Comparison of ENCODE assay signal across 7 mouse cellular contexts in genomic region chrX:144689859-144690181, GRCm38 (mm10). TPM values are rescaled to one million over a fixed set of nuclear protein-coding genes. Genes with fewer than 3 reads are reported as not detected.
DNase-seq lines count a peak whose midpoint lies in the region; ATAC-seq and TF ChIP-seq lines count a peak whose summit lies in the region.

No protein-coding gene starts in this region.

- intact Hi-C loops in left cerebral cortex, postnatal 4 days (cut with DNase I) = no loop called here
- intact Hi-C loops in left cerebral cortex, postnatal 10 days (cut with DNase I) = loop anchor here (10.0 kb wide), 1 partner anchor 615 kb away; no protein-coding TSS in a partner anchor

- 25% methylated on average over 7 of the region's 7 CpGs for WGBS in forebrain, embryonic 11.5 days
- WGBS in intestine, postnatal 0 days = 23% methylated on average over 7 of the region's 7 CpGs
- 22% methylated on average over 7 of the region's 7 CpGs for WGBS in neural tube, embryonic 12.5 days

- peak overlapping the region; percentile 53 for H3K4me2 ChIP-seq in forebrain, embryonic 11.5 days (ENCODE audit: low read depth, low read length, severe bottlenecking)
- 0 out of 2 replicates have a peak overlapping the region, but pooled peaks have one; percentile 62 for H3K4me2 ChIP-seq in intestine, postnatal 0 days (replicated peaks; ENCODE audit: low read depth)
- peak overlapping the region; percentile 72 for H3K4me2 ChIP-seq in neural tube, embryonic 12.5 days (replicated peaks)

- no peaks in the 10 kb centered on the region for H3K36me3 ChIP-seq in forebrain, embryonic 11.5 days (ENCODE audit: control insufficient read depth, insufficient read depth, low read length)
- no peaks in the 10 kb centered on the region for H3K36me3 ChIP-seq in intestine, postnatal 0 days (ENCODE audit: control insufficient read depth, insufficient read depth)
- no peaks in the 10 kb centered on the region for H3K36me3 ChIP-seq in neural tube, embryonic 12.5 days

- no peak overlapping the region for H3K27ac ChIP-seq in forebrain, embryonic 11.5 days (ENCODE audit: low read depth, low read length)
- H3K27ac ChIP-seq in intestine, postnatal 0 days (ENCODE audit: low read depth, low read length) = no peak overlapping the region
- no peak overlapping the region for H3K27ac ChIP-seq in neural tube, embryonic 12.5 days

- ATAC-seq in forebrain, embryonic 11.5 days (replicated peaks; ENCODE audit: low FRiP score) = no peak
- ATAC-seq in intestine, postnatal 0 days = no peak
- no peak for ATAC-seq in neural tube, embryonic 12.5 days (ENCODE audit: low FRiP score, low read depth)

- H3K4me3 ChIP-seq in forebrain, embryonic 11.5 days (ENCODE audit: low read depth, low read length) = no peak overlapping the region; the same call in 1 of the 2 replicates
- H3K4me3 ChIP-seq in intestine, postnatal 0 days (ENCODE audit: low read depth, low read length) = no peak overlapping the region; the same call in 1 of the 2 replicates
- H3K4me3 ChIP-seq in neural tube, embryonic 12.5 days = no peak overlapping the region

- H3K4me1 ChIP-seq in forebrain, embryonic 11.5 days (replicated peaks; ENCODE audit: control insufficient read depth, insufficient read depth, low read length) = no peaks in the 10 kb centered on the region
- H3K4me1 ChIP-seq in intestine, postnatal 0 days (replicated peaks; ENCODE audit: control insufficient read depth, insufficient read depth, low read length) = no peaks in the 10 kb centered on the region
- no peaks in the 10 kb centered on the region for H3K4me1 ChIP-seq in neural tube, embryonic 12.5 days

- TF ChIP-seq CTCF in intestine, postnatal 0 days (IDR thresholded peaks at IDR 0.05; ENCODE audit: low read depth) = no peak

- no peak overlapping the region for H3K9ac ChIP-seq in forebrain, embryonic 11.5 days (ENCODE audit: low read length)
- H3K9ac ChIP-seq in intestine, postnatal 0 days (ENCODE audit: low read depth, low read length) = no peak overlapping the region
- H3K9ac ChIP-seq in neural tube, embryonic 12.5 days = no peak overlapping the region

- H3K27me3 ChIP-seq in forebrain, embryonic 11.5 days (ENCODE audit: control insufficient read depth, insufficient read depth, low read length) = peaks cover 6% of the 10 kb centered on the region; the same call in 1 of the 2 replicates
- H3K27me3 ChIP-seq in intestine, postnatal 0 days (replicated peaks; ENCODE audit: control insufficient read depth, insufficient read depth, low read length) = 0 out of 2 replicates have a peak, but pooled peaks cover 4% of the 10 kb centered on the region
- H3K27me3 ChIP-seq in neural tube, embryonic 12.5 days (replicated peaks) = peaks cover 13% of the 10 kb centered on the region

- peak; percentile 0 for DNase-seq in left cerebral cortex, postnatal 4 days
- DNase-seq in left cerebral cortex, postnatal 10 days (ENCODE audit: extremely low spot score in 1 of 2, low spot score in 2 of 2) = no peak
- no peak for DNase-seq in forebrain, embryonic 11.5 days (ENCODE audit: low spot score)
- no peak for DNase-seq in thymus, postnatal 14 days
- no peak for DNase-seq in lung, postnatal 36 days

- no peaks in the 10 kb centered on the region for H3K9me3 ChIP-seq in forebrain, embryonic 11.5 days (ENCODE audit: control insufficient read depth, low read length)
- H3K9me3 ChIP-seq in intestine, postnatal 0 days (ENCODE audit: control insufficient read depth) = no peaks in the 10 kb centered on the region
- H3K9me3 ChIP-seq in neural tube, embryonic 12.5 days = no peaks in the 10 kb centered on the region

RNA-seq across cellular contexts. Expression of gene Rtl4, which starts 1.1 kb away (rescaled TPM):
- 1 to 10 TPM; 2.2 to 2.5 TPM for total RNA-seq in left cerebral cortex, postnatal 4 days (2021)
- total RNA-seq in left cerebral cortex, postnatal 10 days (2021) = 1 to 10 TPM; 2.7 to 3.2 TPM
- 0.13 TPM in 1 of 2 replicates, not detected in the other for polyA plus RNA-seq in forebrain, embryonic 11.5 days (2014; fragmentation: Nextera tagmentation; extraction: Ambion mirVana)
- 0.07 and 0.13 TPM in 2 replicates for polyA plus RNA-seq in intestine, postnatal 0 days (2015; fragmentation: Nextera tagmentation; extraction: Ambion mirVana)
- 0.18 and 0.44 TPM in 2 replicates for polyA plus RNA-seq in neural tube, embryonic 12.5 days (2016; fragmentation: Nextera tagmentation; extraction: Ambion mirVana)

RNA-seq across cellular contexts. Expression of gene Trpc5, which starts 1.8 kb away (rescaled TPM):
- 10 to 100 TPM; 34.6 to 39.9 TPM for total RNA-seq in left cerebral cortex, postnatal 4 days (2021)
- 10 to 100 TPM; 31.7 to 40.9 TPM for total RNA-seq in left cerebral cortex, postnatal 10 days (2021)
- polyA plus RNA-seq in forebrain, embryonic 11.5 days (2014; fragmentation: Nextera tagmentation; extraction: Ambion mirVana) = 0.09 and 0.20 TPM in 2 replicates
- polyA plus RNA-seq in intestine, postnatal 0 days (2015; fragmentation: Nextera tagmentation; extraction: Ambion mirVana) = not detected in 2 replicates
- polyA plus RNA-seq in neural tube, embryonic 12.5 days (2016; fragmentation: Nextera tagmentation; extraction: Ambion mirVana) = 0.41 and 0.51 TPM in 2 replicates
